Mouse (Mus musculus) limb, embryonic 12.5 days (tissue): ENCODE measurements around the gene Avpr1b. TPM values are rescaled to one million over a fixed set of nuclear protein-coding genes. Genes with fewer than 3 reads are reported as not detected.

Experiments used
- ATAC-seq: fragments of 200-750 bp; cut with Nextera tagmentation; 2 replicates; pipeline ENCODE4 v1.8.0; 2017; ENCODE audit warnings: low read depth, moderate TSS enrichment; ENCODE audit not compliant: insufficient number of reproducible peaks, insufficient read depth, low FRiP score, low TSS enrichment
- H3K27ac ChIP-seq: fragments of 300-500 bp; sonication (generic); 2 replicates; pipeline ENCODE4 v1.5.1; 2016; ENCODE audit warnings: mild to moderate bottlenecking, moderate library complexity
- H3K27me3 ChIP-seq: fragments of 300-500 bp; sonication (generic); 2 replicates; pipeline ENCODE4 v1.6.1; 2016; ENCODE audit warnings: mild to moderate bottlenecking, moderate library complexity
- H3K36me3 ChIP-seq: fragments of 300-500 bp; sonication (generic); 2 replicates; pipeline ENCODE4 v1.6.1; 2016; ENCODE audit warnings: mild to moderate bottlenecking, moderate library complexity
- H3K4me1 ChIP-seq: fragments of 300-500 bp; sonication (generic); replicated peaks from 2 replicates; pipeline ENCODE4 v1.6.1; 2016
- H3K4me2 ChIP-seq: fragments of 300-500 bp; sonication (generic); 2 replicates; pipeline ENCODE4 v1.6.1; 2016; ENCODE audit warnings: mild to moderate bottlenecking, moderate library complexity
- H3K4me3 ChIP-seq: fragments of 300-500 bp; sonication (generic); replicated peaks from 2 replicates; pipeline ENCODE4 v1.5.1; 2016; ENCODE audit warnings: mild to moderate bottlenecking
- H3K9ac ChIP-seq: fragments of 300-500 bp; sonication (generic); replicated peaks from 2 replicates; pipeline ENCODE4 v1.6.1; 2016; ENCODE audit warnings: mild to moderate bottlenecking, moderate library complexity
- H3K9me3 ChIP-seq: fragments of 300-500 bp; sonication (generic); 2 replicates; pipeline ENCODE4 v1.6.1; 2016; ENCODE audit warnings: mild to moderate bottlenecking, moderate library complexity
- WGBS: fragments of 180-500 bp; shearing (Covaris S2); methylation state at CpG from one replicate; pipeline ENCODE4 v1.1.7; 2016; 5-methylcytosine and 5-hydroxymethylcytosine counted together
- polyA plus RNA-seq: library from polyadenylated mRNA; unstranded; fragments of >200 nt; fragmentation: Nextera tagmentation; extraction: Ambion mirVana; gene quantifications from 2 replicates; pipeline ENCODE4 v1.2.1, GENCODE M21; 2016

Gene Avpr1b
- polyA plus RNA-seq, 1 experiment from 2014 or later = not detected

DNA sequence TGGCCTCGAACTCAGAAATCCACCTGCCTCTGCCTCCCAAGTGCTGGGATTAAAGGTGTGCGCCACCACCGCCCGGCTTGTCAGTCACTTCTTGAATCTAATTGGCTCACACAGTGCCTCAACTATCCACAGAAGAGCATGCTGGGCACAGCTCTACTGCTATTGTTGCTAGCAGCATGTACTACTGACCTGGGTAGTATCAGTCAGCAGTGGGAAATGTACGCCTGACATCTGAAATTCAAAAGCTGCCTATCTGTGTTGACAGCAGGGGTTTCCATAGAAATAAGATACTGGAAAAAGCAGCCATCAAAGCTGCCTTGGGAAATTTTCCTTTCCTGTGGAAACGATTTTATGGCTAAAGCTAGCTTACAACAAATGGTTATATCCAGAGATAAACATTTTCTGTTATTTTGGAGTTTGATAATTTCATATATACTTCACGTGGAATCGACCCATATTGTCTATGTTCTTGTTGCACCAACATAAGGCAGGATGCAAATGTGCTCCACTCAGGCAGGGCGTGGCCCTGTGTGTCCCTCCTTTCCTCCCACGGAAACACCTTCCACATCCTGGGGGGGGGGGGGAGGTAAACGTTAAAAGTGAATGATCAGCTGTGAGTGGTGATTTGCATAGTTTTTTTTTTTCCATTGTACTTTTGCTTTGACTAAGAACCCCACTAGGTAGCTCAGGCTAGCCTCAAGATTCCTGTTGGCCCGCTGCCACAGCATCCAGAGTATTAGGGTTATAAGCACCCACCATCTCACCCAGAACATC is 53.8 kb downstream of the Avpr1b start:
- Histone ChIP-seq H3K27me3 (no peaks in the 10 kb centered on the region), H3K27ac (no peak overlapping the region), H3K9me3 (no peaks in the 10 kb centered on the region), H3K4me2 (no peak overlapping the region), H3K4me1 (0 out of 2 replicates have a peak, but pooled peaks cover 5% of the 10 kb centered on the region), H3K4me3 (no peak overlapping the region), H3K36me3 (no peaks in the 10 kb centered on the region), H3K9ac (no peak overlapping the region)
- WGBS = 79% methylated on average over 12 of the region's 12 CpGs
- no peak for ATAC-seq

DNA sequence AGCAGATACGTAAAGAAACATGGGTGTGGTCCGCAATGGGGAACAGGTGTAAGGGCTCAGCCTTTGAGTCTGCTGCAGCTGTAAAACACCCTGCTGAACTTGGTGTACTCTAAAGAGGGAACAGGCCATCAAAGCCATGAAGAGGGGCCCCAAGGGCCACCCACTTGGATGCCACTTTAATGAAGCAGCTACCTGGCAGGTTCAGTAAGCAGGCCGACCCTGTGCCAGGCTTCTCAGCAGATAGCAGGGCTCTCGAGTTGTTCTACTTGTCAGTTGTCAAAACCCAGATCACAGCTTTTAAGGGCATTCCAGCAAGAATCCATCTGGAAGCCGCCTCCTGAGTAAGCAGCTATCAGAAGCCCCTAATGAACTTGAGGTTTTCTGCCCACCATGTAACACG is 56.6 kb downstream of the Avpr1b start:
- ATAC-seq = no peak
- Histone ChIP-seq H3K9ac (no peak overlapping the region), H3K36me3 (no peaks in the 10 kb centered on the region), H3K9me3 (no peaks in the 10 kb centered on the region), H3K4me2 (no peak overlapping the region), H3K4me3 (no peak overlapping the region), H3K4me1 (0 out of 2 replicates have a peak, but pooled peaks cover 5% of the 10 kb centered on the region), H3K27ac (no peak overlapping the region), H3K27me3 (no peaks in the 10 kb centered on the region)
- WGBS = 84% methylated on average over 6 of the region's 6 CpGs

DNA sequence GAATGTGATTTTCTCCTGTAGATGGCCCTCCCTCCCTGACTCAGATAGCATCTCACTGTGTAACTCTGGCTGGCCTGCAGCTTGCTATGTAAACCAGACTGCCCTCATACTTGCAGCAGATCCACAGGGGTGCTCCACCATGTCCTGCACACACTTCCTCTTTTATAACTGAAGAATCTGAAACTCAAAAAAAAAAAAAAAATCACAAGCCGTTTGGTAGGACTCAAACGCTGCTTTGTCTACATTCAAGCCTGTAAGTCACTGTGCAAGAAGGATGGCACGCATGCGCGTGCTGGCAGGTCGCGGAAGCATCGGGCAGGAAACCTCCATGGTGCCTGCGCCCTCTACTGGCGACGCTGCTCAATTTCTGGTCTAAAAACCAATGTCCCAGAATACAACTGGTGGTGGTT is 58.9 kb downstream of the Avpr1b start:
- Histone ChIP-seq H3K27ac (peak overlapping the region; percentile 56; the same call in 1 of the 2 replicates), H3K36me3 (no peaks in the 10 kb centered on the region), H3K27me3 (no peaks in the 10 kb centered on the region), H3K4me2 (peak overlapping the region; percentile 45), H3K9ac (0 out of 2 replicates have a peak overlapping the region, but pooled peaks have one; percentile 35), H3K4me3 (peak overlapping the region; percentile 21; the same call in 1 of the 2 replicates), H3K9me3 (no peaks in the 10 kb centered on the region), H3K4me1 (0 out of 2 replicates have a peak, but pooled peaks cover 5% of the 10 kb centered on the region)
- WGBS = under 1% methylated on average over 11 of the region's 11 CpGs
- peak; percentile 87 for ATAC-seq

DNA sequence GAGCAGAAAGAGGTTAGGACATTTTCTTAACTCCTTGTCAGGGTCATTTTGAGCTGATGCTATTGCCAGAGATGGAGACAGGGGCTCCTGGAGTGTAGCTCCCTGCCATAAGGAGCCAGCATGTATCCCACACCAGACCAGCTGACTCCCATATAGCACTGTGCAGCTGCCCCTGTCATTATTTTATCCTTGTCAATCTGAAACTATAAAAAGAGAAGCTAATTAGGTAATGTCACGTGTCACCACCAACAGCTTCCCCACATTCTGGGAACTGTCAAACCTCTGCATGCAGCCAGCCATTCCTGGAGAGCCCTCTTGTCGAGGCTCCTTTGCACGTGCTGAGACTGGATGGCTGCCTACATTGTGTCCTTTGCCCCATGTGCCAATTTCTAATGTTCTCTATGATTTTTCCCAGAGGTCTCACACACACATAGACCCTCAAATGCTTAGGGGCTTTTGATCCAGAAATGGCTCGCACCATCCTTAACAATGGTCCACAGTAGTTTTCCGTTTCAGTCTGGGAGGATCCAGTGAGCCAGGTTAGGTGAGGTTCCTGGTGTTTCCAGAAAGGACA is 60.6 kb downstream of the Avpr1b start:
- H3K9ac ChIP-seq = no peak overlapping the region
- no peak overlapping the region for H3K27ac ChIP-seq
- H3K27me3 ChIP-seq = no peaks in the 10 kb centered on the region
- 79% methylated on average over 5 of the region's 5 CpGs for WGBS
- no peak overlapping the region for H3K4me3 ChIP-seq
- no peak for ATAC-seq
- no peak overlapping the region for H3K4me2 ChIP-seq
- no peaks in the 10 kb centered on the region for H3K36me3 ChIP-seq
- no peaks in the 10 kb centered on the region for H3K9me3 ChIP-seq
- 0 out of 2 replicates have a peak, but pooled peaks cover 5% of the 10 kb centered on the region for H3K4me1 ChIP-seq

DNA sequence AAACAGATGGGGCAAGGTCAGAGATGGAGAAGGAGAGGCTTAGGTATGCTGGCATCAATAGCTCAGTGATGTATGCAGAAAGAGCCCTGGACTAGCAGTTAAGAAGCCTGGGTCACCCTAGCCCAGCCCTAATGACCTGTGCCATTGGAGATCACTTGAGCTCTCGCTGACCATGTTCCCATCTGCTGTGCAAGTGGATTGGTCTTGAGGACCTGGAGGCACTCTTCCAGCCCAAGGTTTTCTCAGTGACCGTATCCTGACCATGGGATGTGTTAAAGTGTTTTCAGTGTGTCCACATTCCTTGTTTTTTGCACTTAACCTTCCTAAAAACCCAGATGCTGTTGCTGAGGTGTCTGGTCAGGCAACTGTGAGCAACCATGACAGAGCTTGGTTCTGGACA is 61.2 kb downstream of the Avpr1b start:
- Histone ChIP-seq H3K4me2 (no peak overlapping the region), H3K27me3 (no peaks in the 10 kb centered on the region), H3K4me3 (no peak overlapping the region), H3K4me1 (0 out of 2 replicates have a peak, but pooled peaks cover 5% of the 10 kb centered on the region), H3K36me3 (no peaks in the 10 kb centered on the region), H3K27ac (no peak overlapping the region), H3K9me3 (no peaks in the 10 kb centered on the region), H3K9ac (no peak overlapping the region)
- no peak for ATAC-seq
- 85% methylated on average over 2 of the region's 2 CpGs for WGBS

DNA sequence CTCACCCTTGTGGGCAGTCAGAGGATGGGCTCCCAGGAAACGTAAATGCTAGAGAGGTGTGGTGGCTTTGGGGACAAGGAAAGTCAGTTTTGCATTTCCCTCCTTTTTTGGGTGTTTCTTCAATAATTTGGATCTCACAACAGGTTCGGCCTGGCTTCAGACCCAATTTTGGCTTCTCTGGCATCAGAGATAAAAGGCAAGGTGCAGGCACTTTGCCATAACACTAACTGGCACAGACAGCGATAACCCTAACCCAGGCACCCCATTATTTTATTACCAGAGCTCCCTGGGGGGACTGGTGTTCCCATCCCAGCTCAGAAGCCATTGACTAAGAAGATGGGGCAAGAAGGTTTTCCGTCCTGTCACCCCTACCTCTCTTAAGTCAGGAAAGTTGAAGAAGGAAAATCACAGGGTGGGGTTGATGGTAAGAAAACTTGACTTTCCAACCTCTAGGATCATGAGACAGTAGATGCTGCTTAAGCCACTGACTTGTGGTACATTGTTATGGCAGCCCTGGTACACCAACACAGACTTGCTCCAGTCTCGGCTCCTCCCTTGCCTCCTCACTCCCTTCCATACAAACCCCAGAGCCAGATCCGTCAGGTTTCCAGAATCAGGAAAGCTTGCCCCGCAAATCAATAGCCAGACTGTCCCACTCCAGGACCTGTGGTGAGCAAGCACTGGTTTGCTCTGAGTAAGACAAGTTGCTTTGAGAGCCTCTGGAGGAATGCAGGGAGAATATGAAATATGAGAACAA is 61.9 kb downstream of the Avpr1b start:
- ATAC-seq = no peak
- H3K27me3 ChIP-seq = no peaks in the 10 kb centered on the region
- no peak overlapping the region for H3K4me2 ChIP-seq
- H3K4me3 ChIP-seq = no peak overlapping the region
- H3K4me1 ChIP-seq = 0 out of 2 replicates have a peak, but pooled peaks cover 5% of the 10 kb centered on the region
- no peak overlapping the region for H3K9ac ChIP-seq
- 75% methylated on average over 7 of the region's 7 CpGs for WGBS
- H3K9me3 ChIP-seq = no peaks in the 10 kb centered on the region
- H3K27ac ChIP-seq = no peak overlapping the region
- no peaks in the 10 kb centered on the region for H3K36me3 ChIP-seq

Other genes with a start within 250 kb of the Avpr1b start
- 15.3 and 17.1 TPM in 2 replicates for gene Srgap2, start 71.9 kb upstream of the Avpr1b start, polyA plus RNA-seq
- 3.1 and 3.8 TPM in 2 replicates for gene Fam72a, start 71.3 kb upstream of the Avpr1b start, polyA plus RNA-seq
- 0.13 and 0.15 TPM in 2 replicates for gene Ctse, start 39.1 kb downstream of the Avpr1b start, polyA plus RNA-seq
- 0.97 and 1.3 TPM in 2 replicates for gene Rab7b, start 89.5 kb downstream of the Avpr1b start, polyA plus RNA-seq
- gene Slc26a9, start 144.8 kb downstream of the Avpr1b start, polyA plus RNA-seq = not detected in 2 replicates
- 1.7 and 2.5 TPM in 2 replicates for gene Pm20d1, start 198.1 kb downstream of the Avpr1b start, polyA plus RNA-seq
- gene Slc41a1, start 228.3 kb downstream of the Avpr1b start, polyA plus RNA-seq = 13.7 and 14.9 TPM in 2 replicates